Mouse (Mus musculus): ENCODE results near the gene Wdr59.

- TF ChIP-seq ZNF384 (IDR thresholded peaks at IDR 0.05; ENCODE audit: low read depth, low read length) (no peak), HCFC1 (IDR thresholded peaks at IDR 0.05; ENCODE audit: borderline replicate concordance, insufficient read depth, low read length) (no peak), CHD2 (IDR thresholded peaks at IDR 0.05; ENCODE audit: low read depth, low read length) (no peak)
Measured at GRCm38 (mm10) chr8:111424181-111424580, 97.7 kb downstream of the Wdr59 start.

All from ES-E14 (cell line).